Mouse (Mus musculus) bone marrow macrophage, adult 2 months (primary cell): ENCODE measurements around the gene Hoxd3.

Source experiments
- CTCF ChIP-seq: IDR thresholded peaks from 2 replicates; pipeline ENCODE4 v1.5.1; 2012; ENCODE audit warnings: low read depth, mild to moderate bottlenecking, low read length, moderate library complexity
- POLR2A ChIP-seq: IDR thresholded peaks from 2 replicates; pipeline ENCODE4 v1.6.1; 2012; ENCODE audit warnings: mild to moderate bottlenecking, low read depth, low read length, borderline replicate concordance

GRCm38 (mm10) chr2:74692808-74693431, 18.8 kb upstream of the Hoxd3 start:
- no peak for TF ChIP-seq POLR2A
- no peak for TF ChIP-seq CTCF
